Mouse (Mus musculus): Measurements from ENCODE around the gene Tcf20. TPM values are rescaled to one million over a fixed set of nuclear protein-coding genes. Genes with fewer than 3 reads are reported as not detected.

The Tcf20 gene
- polyA plus RNA-seq, 1 experiment from 2014 or later, result 3.9 TPM

DNA sequence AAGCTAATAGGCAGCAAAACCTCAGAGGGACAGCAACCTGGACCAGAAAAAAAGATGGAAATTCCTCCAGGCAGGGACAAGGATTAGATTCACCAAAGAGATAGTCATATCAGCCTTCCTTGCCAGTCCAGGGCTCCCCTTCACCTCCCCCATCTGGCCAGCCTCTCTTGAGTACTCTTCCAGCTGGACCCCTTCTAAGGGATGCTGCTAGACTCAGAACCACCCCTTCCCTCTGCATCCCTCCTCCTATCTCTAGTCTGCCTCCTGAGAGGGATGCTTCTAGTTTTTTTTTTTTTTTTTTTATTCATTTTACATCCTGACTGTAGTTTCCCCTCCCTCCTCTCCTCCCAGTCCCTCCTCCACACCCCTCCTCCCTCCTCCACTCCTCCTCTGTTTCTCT is 8.8 kb upstream of the Tcf20 start:
- no peak overlapping the region for H3K4me3 ChIP-seq (ENCODE audit: low read depth, low read length)
- H3K9me3 ChIP-seq (ENCODE audit: control insufficient read depth), result no peaks in the 10 kb centered on the region
- no peak for ATAC-seq
- H3K9ac ChIP-seq (ENCODE audit: low read depth, low read length), result no peak overlapping the region
- H3K27ac ChIP-seq (ENCODE audit: low read depth, low read length), result no peak overlapping the region
- no peak for TF ChIP-seq CTCF (IDR thresholded peaks at IDR 0.05; ENCODE audit: low read depth)
- H3K4me1 ChIP-seq (replicated peaks; ENCODE audit: control insufficient read depth, insufficient read depth, low read length), result no peaks in the 10 kb centered on the region
- H3K36me3 ChIP-seq (ENCODE audit: control insufficient read depth, insufficient read depth), result no peaks in the 10 kb centered on the region
- H3K27me3 ChIP-seq (replicated peaks; ENCODE audit: control insufficient read depth, insufficient read depth, low read length), result no peaks in the 10 kb centered on the region
- H3K4me2 ChIP-seq (replicated peaks; ENCODE audit: low read depth), result no peak overlapping the region

DNA sequence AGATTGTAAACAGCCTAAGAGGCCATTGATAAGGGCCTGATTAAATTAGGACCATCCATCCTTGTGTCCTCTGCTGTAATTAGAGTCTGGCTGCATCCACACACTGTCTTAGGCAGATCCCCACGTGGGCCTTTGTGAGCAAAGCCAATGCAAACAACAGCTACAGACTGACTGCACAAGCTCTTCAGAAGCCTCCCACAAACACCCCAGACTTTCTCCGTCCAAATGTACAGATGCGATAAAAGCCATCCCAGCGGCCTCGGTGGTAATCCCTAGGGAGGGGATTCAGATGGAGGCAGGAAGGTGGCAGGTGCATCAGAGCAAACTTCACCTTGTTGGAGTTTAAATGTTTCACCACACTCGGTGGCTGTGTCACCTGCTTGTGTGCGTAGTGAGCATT is 7.6 kb upstream of the Tcf20 start:
- no peak for TF ChIP-seq CTCF (IDR thresholded peaks at IDR 0.05; ENCODE audit: low read depth)
- no peak for ATAC-seq

DNA sequence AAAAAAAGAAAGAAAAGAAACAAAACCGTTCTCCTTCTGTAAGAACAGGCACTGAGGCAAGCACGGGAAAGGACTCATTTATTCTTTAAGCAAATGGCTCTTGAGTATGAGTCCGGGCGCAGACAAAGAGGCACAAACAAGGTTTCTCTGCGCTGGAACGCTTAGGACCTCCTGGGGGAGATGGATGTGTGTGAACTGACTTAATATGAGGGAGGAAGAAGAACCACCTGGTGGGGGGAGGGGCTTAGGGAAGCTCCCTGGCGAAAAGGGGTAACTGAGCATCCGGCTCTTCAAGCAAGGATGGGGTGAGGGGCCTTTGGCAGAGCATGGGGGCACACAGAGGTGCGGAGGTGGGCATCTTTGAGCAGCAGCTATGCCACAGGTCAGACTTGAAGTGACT is 5.2 kb upstream of the Tcf20 start:
- H3K4me3 ChIP-seq (ENCODE audit: low read depth, low read length), result no peak overlapping the region

More for the DNA sequence above, 7.6 kb upstream of the Tcf20 start:
- Histone ChIP-seq H3K4me3 (ENCODE audit: low read depth, low read length) (no peak overlapping the region), H3K27ac (ENCODE audit: low read depth, low read length) (no peak overlapping the region), H3K36me3 (ENCODE audit: control insufficient read depth, insufficient read depth) (no peaks in the 10 kb centered on the region), H3K9ac (ENCODE audit: low read depth, low read length) (no peak overlapping the region), H3K9me3 (ENCODE audit: control insufficient read depth) (no peaks in the 10 kb centered on the region), H3K4me2 (replicated peaks; ENCODE audit: low read depth) (no peak overlapping the region), H3K4me1 (replicated peaks; ENCODE audit: control insufficient read depth, insufficient read depth, low read length) (no peaks in the 10 kb centered on the region), H3K27me3 (replicated peaks; ENCODE audit: control insufficient read depth, insufficient read depth, low read length) (no peaks in the 10 kb centered on the region)
- 57% methylated on average over 7 of the region's 7 CpGs for WGBS

DNA sequence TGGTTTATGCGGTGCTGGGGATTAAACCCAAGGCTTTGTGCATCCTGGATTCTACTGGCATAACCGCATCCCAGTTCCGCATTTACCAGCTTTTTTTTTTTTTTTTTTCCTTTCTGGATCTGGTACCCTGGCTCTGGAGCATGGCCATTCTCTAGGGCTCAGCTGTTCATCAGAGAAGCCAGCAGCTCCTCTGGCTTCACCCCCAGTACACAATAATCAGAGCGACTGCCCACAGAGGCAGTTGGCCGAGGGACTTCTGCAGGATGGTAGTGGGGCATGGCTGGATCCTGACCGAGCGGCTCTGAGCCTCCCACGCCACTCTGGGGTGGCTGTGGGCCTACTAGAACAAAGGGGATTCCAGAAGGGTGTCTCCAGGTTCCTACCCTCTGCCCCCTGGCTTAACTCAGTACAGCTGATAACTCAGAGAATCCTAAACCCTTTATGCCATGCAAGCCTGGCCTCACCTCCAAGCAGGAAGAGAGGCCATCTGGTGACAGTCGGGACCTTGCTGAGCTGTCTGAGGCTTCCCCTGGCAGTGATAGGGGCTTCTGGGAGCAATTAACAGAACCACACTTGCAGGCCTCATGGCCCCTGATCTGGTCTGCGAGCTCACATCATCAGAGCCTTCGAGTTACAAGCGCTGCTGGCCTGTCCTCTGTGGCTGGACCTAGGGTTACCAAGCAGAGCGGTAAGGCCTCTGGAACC is 4.6 kb upstream of the Tcf20 start:
- Histone ChIP-seq H3K36me3 (ENCODE audit: control insufficient read depth, insufficient read depth) (no peaks in the 10 kb centered on the region), H3K27ac (ENCODE audit: low read depth, low read length) (no peak overlapping the region), H3K4me1 (replicated peaks; ENCODE audit: control insufficient read depth, insufficient read depth, low read length) (no peaks in the 10 kb centered on the region; the same call in 1 of the 2 replicates), H3K4me2 (replicated peaks; ENCODE audit: low read depth) (no peak overlapping the region), H3K9me3 (ENCODE audit: control insufficient read depth) (no peaks in the 10 kb centered on the region), H3K27me3 (replicated peaks; ENCODE audit: control insufficient read depth, insufficient read depth, low read length) (peaks cover 10% of the 10 kb centered on the region; the same call in 1 of the 2 replicates), H3K9ac (ENCODE audit: low read depth, low read length) (no peak overlapping the region), H3K4me3 (ENCODE audit: low read depth, low read length) (no peak overlapping the region)
- TF ChIP-seq CTCF (IDR thresholded peaks at IDR 0.05; ENCODE audit: low read depth), result no peak
- 81% methylated on average over 13 of the region's 13 CpGs for whole genome bisulfite sequencing
- no peak for ATAC-seq

More for the DNA sequence above, 5.2 kb upstream of the Tcf20 start:
- Histone ChIP-seq H3K4me2 (replicated peaks; ENCODE audit: low read depth) (no peak overlapping the region), H3K27me3 (replicated peaks; ENCODE audit: control insufficient read depth, insufficient read depth, low read length) (peaks cover 10% of the 10 kb centered on the region; the same call in 1 of the 2 replicates), H3K4me1 (replicated peaks; ENCODE audit: control insufficient read depth, insufficient read depth, low read length) (no peaks in the 10 kb centered on the region), H3K9ac (ENCODE audit: low read depth, low read length) (no peak overlapping the region), H3K36me3 (ENCODE audit: control insufficient read depth, insufficient read depth) (no peaks in the 10 kb centered on the region), H3K27ac (ENCODE audit: low read depth, low read length) (no peak overlapping the region), H3K9me3 (ENCODE audit: control insufficient read depth) (no peaks in the 10 kb centered on the region)
- 79% methylated on average over 9 of the region's 9 CpGs for WGBS
- no peak for TF ChIP-seq CTCF (IDR thresholded peaks at IDR 0.05; ENCODE audit: low read depth)
- ATAC-seq, result no peak

DNA sequence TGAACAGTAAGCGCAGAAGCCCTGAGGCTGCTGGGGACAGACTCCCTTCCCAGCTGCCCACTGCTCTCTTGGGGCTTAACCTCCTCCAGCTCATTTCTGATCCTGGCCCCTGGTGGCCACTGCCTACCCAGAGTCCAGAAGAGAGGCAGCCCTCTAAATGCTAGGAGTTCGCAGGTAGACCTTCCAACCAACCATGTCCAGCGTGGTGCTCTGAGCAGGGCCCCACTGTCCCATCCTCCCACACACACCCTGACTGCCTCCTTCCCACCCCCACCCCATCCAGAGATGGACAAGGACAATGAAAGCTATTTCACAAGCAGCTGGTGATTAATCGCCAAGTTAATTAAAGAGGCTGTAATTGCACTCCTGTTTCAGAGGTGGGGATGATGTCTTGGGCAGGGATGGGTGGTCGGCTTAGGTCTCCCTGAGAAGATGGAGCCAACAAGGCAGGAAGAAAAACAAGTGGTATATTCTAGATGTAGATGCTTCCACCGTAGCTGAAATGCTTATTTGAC is 1.6 kb upstream of the Tcf20 start:
- 76% methylated on average over 6 of the region's 6 CpGs for WGBS
- H3K9ac ChIP-seq (ENCODE audit: low read depth, low read length), result no peak overlapping the region
- TF ChIP-seq CTCF (IDR thresholded peaks at IDR 0.05; ENCODE audit: low read depth), result 0 out of 2 replicates have a peak, but pooled peaks have one; percentile 7
- H3K4me2 ChIP-seq (replicated peaks; ENCODE audit: low read depth), result no peak overlapping the region
- H3K27ac ChIP-seq (ENCODE audit: low read depth, low read length), result no peak overlapping the region
- H3K4me3 ChIP-seq (ENCODE audit: low read depth, low read length), result no peak overlapping the region
- no peak for ATAC-seq
- H3K4me1 ChIP-seq (replicated peaks; ENCODE audit: control insufficient read depth, insufficient read depth, low read length), result no peaks in the 10 kb centered on the region; the same call in 1 of the 2 replicates
- no peaks in the 10 kb centered on the region for H3K9me3 ChIP-seq (ENCODE audit: control insufficient read depth)
- H3K36me3 ChIP-seq (ENCODE audit: control insufficient read depth, insufficient read depth), result no peaks in the 10 kb centered on the region
- peaks cover 13% of the 10 kb centered on the region; the same call in 1 of the 2 replicates for H3K27me3 ChIP-seq (replicated peaks; ENCODE audit: control insufficient read depth, insufficient read depth, low read length)

DNA sequence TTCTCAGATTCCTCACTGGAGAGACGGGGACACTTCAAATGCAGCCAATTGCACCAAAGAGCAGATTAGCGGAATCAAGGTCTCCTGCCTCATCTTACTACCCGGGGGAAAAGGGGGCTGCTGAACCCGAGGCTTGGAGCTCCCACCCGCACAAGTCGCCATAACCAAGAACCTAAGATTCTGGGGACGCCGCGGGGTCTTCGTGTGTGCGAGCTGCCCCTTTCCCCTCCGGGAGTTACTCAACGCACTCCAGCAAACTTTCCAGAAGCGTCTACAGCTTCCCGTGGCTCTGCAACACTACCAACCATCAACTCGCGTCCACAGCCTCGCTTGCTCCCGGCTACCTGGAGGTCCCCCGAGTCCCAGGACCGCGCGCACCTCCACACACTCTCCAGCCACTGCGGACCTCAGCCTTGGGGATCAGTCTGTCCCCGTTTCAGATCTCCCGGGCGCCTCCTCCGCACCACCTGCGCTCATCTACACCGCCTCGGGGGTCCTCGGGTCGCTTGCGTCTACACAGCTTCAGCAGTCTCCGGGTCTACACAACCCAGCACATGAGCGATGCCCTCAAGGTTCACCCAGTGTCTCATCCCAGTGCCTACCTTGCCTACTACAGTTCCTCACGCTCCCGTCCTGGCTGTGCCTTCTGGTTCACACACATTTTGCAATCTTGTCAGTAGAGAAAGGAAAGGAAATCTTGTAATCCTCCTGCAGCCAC is 499 bp downstream of the Tcf20 start:
- WGBS, result 2% methylated on average over 38 of the region's 38 CpGs
- Histone ChIP-seq H3K4me3 (ENCODE audit: low read depth, low read length) (peak overlapping the region; percentile 39), H3K9ac (ENCODE audit: low read depth, low read length) (peak overlapping the region; percentile 8; the same call in 1 of the 2 replicates), H3K27me3 (replicated peaks; ENCODE audit: control insufficient read depth, insufficient read depth, low read length) (peaks cover 13% of the 10 kb centered on the region; the same call in 1 of the 2 replicates), H3K36me3 (ENCODE audit: control insufficient read depth, insufficient read depth) (no peaks in the 10 kb centered on the region), H3K9me3 (ENCODE audit: control insufficient read depth) (no peaks in the 10 kb centered on the region), H3K4me1 (replicated peaks; ENCODE audit: control insufficient read depth, insufficient read depth, low read length) (no peaks in the 10 kb centered on the region; the same call in 1 of the 2 replicates), H3K27ac (ENCODE audit: low read depth, low read length) (no peak overlapping the region), H3K4me2 (replicated peaks; ENCODE audit: low read depth) (peak overlapping the region; percentile 89)
- no peak for TF ChIP-seq CTCF (IDR thresholded peaks at IDR 0.05; ENCODE audit: low read depth)
- no peak for ATAC-seq
